Mouse (Mus musculus) midbrain, embryonic 13.5 days (tissue): Measurements from ENCODE around the gene Tssk2. TPM values are rescaled to one million over a fixed set of nuclear protein-coding genes. Genes with fewer than 3 reads are reported as not detected.

Experiments used
- polyA plus RNA-seq: library from polyadenylated mRNA; unstranded; fragments of >200 nt; fragmentation: Nextera tagmentation; extraction: Ambion mirVana; gene quantifications from 2 replicates; pipeline ENCODE4 v1.2.1, GENCODE M21; 2015

Gene Tssk2
- polyA plus RNA-seq, 1 experiment from 2014 or later: 0.19 TPM

Other genes with a start within 250 kb of the Tssk2 start
- 44.7 and 47.7 TPM in 2 replicates for gene Med15, start 165.7 kb upstream of the Tssk2 start, polyA plus RNA-seq
- 64.9 and 68.9 TPM in 2 replicates for gene Klhl22, start 139.0 kb upstream of the Tssk2 start, polyA plus RNA-seq
- gene Scarf2, start 101.4 kb upstream of the Tssk2 start, polyA plus RNA-seq: 0.85 and 1.6 TPM in 2 replicates
- gene B830017H08Rik, start 65.5 kb upstream of the Tssk2 start, polyA plus RNA-seq: 0.54 and 0.70 TPM in 2 replicates
- 5.3 and 5.5 TPM in 2 replicates for gene Car15, start 60.3 kb upstream of the Tssk2 start, polyA plus RNA-seq
- gene Gm20518, start 7.0 kb upstream of the Tssk2 start, polyA plus RNA-seq: 0.71 and 0.98 TPM in 2 replicates
- gene Tssk1, start 4.4 kb upstream of the Tssk2 start, polyA plus RNA-seq: 0.07 TPM in 1 of 2 replicates, not detected in the other
- 97.9 and 103 TPM in 2 replicates for gene Dgcr2, start 75 bp upstream of the Tssk2 start, polyA plus RNA-seq
- gene Ess2, start 12.7 kb downstream of the Tssk2 start, polyA plus RNA-seq: 56.1 and 56.6 TPM in 2 replicates
- 0.40 and 1.5 TPM in 2 replicates for gene Gsc2, start 16.4 kb downstream of the Tssk2 start, polyA plus RNA-seq
- 146 and 148 TPM in 2 replicates for gene Slc25a1, start 29.6 kb downstream of the Tssk2 start, polyA plus RNA-seq
- not detected in 2 replicates for gene Vpreb2, start 81.8 kb downstream of the Tssk2 start, polyA plus RNA-seq
- gene Dgcr6, start 154.2 kb downstream of the Tssk2 start, polyA plus RNA-seq: 173 and 179 TPM in 2 replicates
- 4.9 and 5.2 TPM in 2 replicates for gene Prodh, start 191.6 kb downstream of the Tssk2 start, polyA plus RNA-seq
- 10.4 and 13.4 TPM in 2 replicates for gene Rtn4r, start 229.0 kb downstream of the Tssk2 start, polyA plus RNA-seq